Mouse (Mus musculus): Measurements from ENCODE around the gene Rgs16. TPM values are rescaled to one million over a fixed set of nuclear protein-coding genes. Genes with fewer than 3 reads are reported as not detected.

Rgs16 gene
- total RNA-seq, 2 experiments from 2014 or later, result 0.14 TPM; not detected in 1

DNA sequence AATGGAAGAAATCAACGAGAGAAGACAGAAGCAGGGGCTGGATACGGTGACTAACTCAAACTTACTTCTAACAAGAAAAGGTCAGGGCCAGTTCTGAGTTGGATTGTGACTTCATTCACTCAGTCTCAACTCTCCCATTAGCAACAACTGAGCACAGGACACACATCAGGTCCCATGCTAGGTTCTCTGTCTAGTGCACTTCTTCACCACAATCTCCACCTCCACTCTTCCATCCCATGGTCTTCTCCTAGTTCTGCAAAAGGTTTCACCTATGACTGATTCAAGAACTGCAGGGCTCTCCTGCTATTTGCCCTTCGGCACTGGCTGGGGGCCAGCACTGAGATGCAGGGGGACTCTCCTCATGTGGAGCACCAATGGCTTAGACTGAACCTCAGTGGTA lies 54.1 kb downstream of the Rgs16 start:
- no peak for ATAC-seq (replicated peaks; ENCODE audit: low FRiP score, low TSS enrichment, poor library complexity, severe bottlenecking)

Other genes starting within 250 kb of the Rgs16 start
- 2.1 and 4.5 TPM in 2 replicates for gene Npl, start 190.3 kb upstream of the Rgs16 start, total RNA-seq (2014; fragmentation: Nextera tagmentation)
- 3.4 and 7.2 TPM in 2 replicates for gene Npl, start 190.3 kb upstream of the Rgs16 start, total RNA-seq (2017)
- not detected in 2 replicates for gene Rgs8, start 87.3 kb upstream of the Rgs16 start, total RNA-seq (2014; fragmentation: Nextera tagmentation)
- gene Rgs8, start 87.3 kb upstream of the Rgs16 start, total RNA-seq (2017), result not detected in 2 replicates
- 31.0 and 41.1 TPM in 2 replicates for gene Rnasel, start 9.1 kb downstream of the Rgs16 start, total RNA-seq (2014; fragmentation: Nextera tagmentation)
- 31.6 and 50.0 TPM in 2 replicates for gene Rnasel, start 9.1 kb downstream of the Rgs16 start, total RNA-seq (2017)
- 0.62 TPM in 1 of 2 replicates, not detected in the other for gene Rgsl1, start 103.8 kb downstream of the Rgs16 start, total RNA-seq (2014; fragmentation: Nextera tagmentation)
- not detected in 2 replicates for gene Rgsl1, start 103.8 kb downstream of the Rgs16 start, total RNA-seq (2017)
- gene Teddm1b, start 134.0 kb downstream of the Rgs16 start, total RNA-seq (2014; fragmentation: Nextera tagmentation), result not detected in 2 replicates
- gene Teddm1b, start 134.0 kb downstream of the Rgs16 start, total RNA-seq (2017), result not detected in 2 replicates
- not detected in 2 replicates for gene Teddm1a, start 151.4 kb downstream of the Rgs16 start, total RNA-seq (2014; fragmentation: Nextera tagmentation)
- gene Teddm1a, start 151.4 kb downstream of the Rgs16 start, total RNA-seq (2017), result not detected in 2 replicates
- 49.6 and 116 TPM in 2 replicates for gene Glul, start 159.6 kb downstream of the Rgs16 start, total RNA-seq (2014; fragmentation: Nextera tagmentation)
- gene Glul, start 159.6 kb downstream of the Rgs16 start, total RNA-seq (2017), result 74.8 and 98.1 TPM in 2 replicates
- gene Teddm2, start 159.9 kb downstream of the Rgs16 start, total RNA-seq (2014; fragmentation: Nextera tagmentation), result 0.15 TPM in 1 of 2 replicates, not detected in the other
- 1.1 TPM in 1 of 2 replicates, not detected in the other for gene Teddm2, start 159.9 kb downstream of the Rgs16 start, total RNA-seq (2017)

Measured in megakaryocyte-erythroid progenitor cell, adult 5-6 weeks (primary cell).